Mouse (Mus musculus) gastrocnemius, postnatal 10 days (tissue): ENCODE data around the gene Rnd1. TPM values are rescaled to one million over a fixed set of nuclear protein-coding genes. Genes with fewer than 3 reads are reported as not detected.

Experiments
- DNase-seq: peaks from one replicate; pipeline ENCODE4 v3.0.0; 2021; ENCODE audit warnings: mixed read lengths
- long read RNA-seq, 2 experiments: library from polyadenylated mRNA; stranded (forward); transcript quantifications; one replicate each; pipeline ENCODE4 v2.0.0; 2021
- total RNA-seq, 2 experiments: library from RNA; stranded (reverse); gene quantifications; 2 replicates each; pipeline ENCODE4 v1.2.3; 2021

Gene Rnd1
- 1 to 10 TPM in 1 of 2 experiments, under 1 TPM in 1; 0.49 to 1.9 TPM for total RNA-seq
- long read RNA-seq, experiment 1, partial matches to known transcripts: 0 of 2 reads
- long read RNA-seq, experiment 1, other reads (novel, unspliced or antisense): 0 of 2 reads
- long read RNA-seq, experiment 2, partial matches to known transcripts: 0 of 1 reads
- long read RNA-seq, experiment 2, other reads (novel, unspliced or antisense): 0 of 1 reads

- peak; percentile 59 for DNase-seq
Observed at GRCm38 (mm10) chr15:98676940-98677728, at the start of gene Rnd1. Gene Rnd1 (minus strand): TSS chr15:98677461.

GRCm38 (mm10) chr15:98726746-98727145, 49.5 kb upstream of the Rnd1 start:
- no peak for DNase-seq

DNA sequence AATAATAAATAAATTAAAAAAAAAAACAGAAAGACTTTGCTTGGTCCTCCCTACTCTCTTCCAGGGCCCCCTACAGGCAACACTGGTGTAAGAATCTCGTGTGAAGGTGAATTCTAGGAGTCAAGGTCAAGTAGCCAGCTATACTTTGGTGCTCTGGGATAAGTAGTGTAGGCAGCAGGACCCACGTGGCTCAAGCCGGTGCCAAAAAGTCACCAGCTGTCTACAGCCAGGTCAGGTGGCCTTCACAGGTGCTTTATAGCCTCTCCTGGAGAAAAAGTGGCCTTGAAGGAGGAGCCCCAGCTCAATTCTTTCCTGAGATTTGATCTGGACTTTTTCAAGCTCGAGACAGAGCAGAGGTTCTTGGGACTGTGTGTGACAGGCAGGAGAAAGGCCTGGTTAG, 48.8 kb upstream of the Rnd1 start:
- no peak for DNase-seq

GRCm38 (mm10) chr15:98724441-98724840, 47.2 kb upstream of the Rnd1 start:
- no peak for DNase-seq

- DNase-seq: no peak
Observed at GRCm38 (mm10) chr15:98722854-98723253, 45.6 kb upstream of the Rnd1 start.

GRCm38 (mm10) chr15:98722191-98722590, 44.9 kb upstream of the Rnd1 start:
- DNase-seq: no peak

GRCm38 (mm10) chr15:98717301-98717700, 40.0 kb upstream of the Rnd1 start:
- DNase-seq: no peak

- no peak for DNase-seq
Observed at GRCm38 (mm10) chr15:98714230-98714652, 37.0 kb upstream of the Rnd1 start.

- DNase-seq: peak; percentile 77
Observed at GRCm38 (mm10) chr15:98710442-98710841, 33.2 kb upstream of the Rnd1 start.

- peak; percentile 77 for DNase-seq
Observed at GRCm38 (mm10) chr15:98707766-98708372, 30.6 kb upstream of the Rnd1 start, which contains the start of gene Ccdc65. Gene Ccdc65 (plus strand): TSS chr15:98708207.

GRCm38 (mm10) chr15:98704312-98704711, 27.1 kb upstream of the Rnd1 start:
- no peak for DNase-seq

GRCm38 (mm10) chr15:98699190-98700105, 22.2 kb upstream of the Rnd1 start:
- DNase-seq: peak; percentile 93

GRCm38 (mm10) chr15:98696216-98696615, 19.0 kb upstream of the Rnd1 start:
- no peak for DNase-seq

DNA sequence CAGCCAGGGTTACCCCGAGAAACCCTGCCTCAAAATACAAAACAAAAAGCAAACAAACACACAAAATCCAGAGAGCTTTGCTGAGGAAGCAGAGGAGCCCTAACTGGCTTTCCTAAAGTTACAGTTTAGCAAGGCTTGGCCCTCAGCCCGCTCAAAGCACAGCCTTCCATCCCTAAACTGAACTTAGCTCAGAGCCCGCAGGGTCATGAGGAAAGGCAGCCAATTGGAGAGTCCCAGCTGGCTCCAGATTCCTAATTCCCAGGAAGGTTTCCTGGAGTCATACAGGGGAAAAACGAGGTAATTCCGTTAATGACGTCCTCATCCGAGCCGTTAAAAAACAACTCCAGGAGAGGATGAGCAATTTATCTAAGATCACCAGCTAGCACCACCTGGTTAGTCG, 18.5 kb upstream of the Rnd1 start:
- DNase-seq: peak; percentile 31

DNA sequence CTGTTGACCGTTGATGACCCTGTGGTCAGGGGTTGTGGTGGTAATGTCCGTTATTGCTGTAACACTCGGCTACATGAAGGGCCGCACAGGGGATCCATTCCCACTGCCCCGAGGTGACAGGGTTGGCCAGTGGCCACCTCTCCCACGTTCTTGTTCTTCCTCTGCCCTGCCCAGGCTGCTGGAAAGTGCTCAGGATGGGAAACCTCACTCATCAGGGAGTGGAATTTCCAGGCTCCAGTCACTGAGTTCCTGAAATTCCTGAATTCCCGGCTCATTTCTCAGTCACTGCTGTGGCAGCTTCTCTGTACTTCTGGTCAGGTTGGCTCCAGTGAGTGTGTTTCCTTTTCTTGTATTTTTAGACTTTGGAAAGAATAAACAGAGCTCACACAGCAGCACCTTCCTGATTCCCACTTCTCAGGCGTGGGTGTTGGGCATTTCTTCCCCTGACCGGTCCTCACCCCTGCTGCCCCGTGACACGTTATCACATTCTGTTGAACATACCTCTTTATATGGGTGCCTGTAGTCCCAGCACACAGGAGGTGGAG, 15.0 kb upstream of the Rnd1 start:
- peak; percentile 31 for DNase-seq

- DNase-seq: no peak
Observed at GRCm38 (mm10) chr15:98691486-98692147, 14.4 kb upstream of the Rnd1 start.

- DNase-seq: no peak
Observed at GRCm38 (mm10) chr15:98689682-98690081, 12.4 kb upstream of the Rnd1 start.

DNA sequence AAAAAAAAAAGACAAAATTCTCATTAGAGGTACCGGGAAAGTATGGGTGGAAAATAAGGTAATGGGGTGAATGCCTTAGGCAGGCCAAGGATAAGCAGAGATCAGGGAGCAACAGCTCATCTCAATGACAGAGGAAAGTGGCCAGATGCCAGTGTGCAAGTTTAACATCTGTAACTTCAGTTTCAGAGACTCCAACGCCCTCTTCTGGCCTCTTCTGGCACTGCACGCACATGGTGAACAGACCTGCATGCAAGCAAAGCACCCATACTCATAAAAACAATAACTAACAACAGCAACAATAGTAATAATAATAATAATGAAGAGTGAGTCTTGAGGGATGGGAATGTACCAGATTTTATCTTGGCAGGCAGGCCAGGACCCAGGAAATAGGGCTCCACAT, 8.7 kb upstream of the Rnd1 start:
- DNase-seq: no peak

DNA sequence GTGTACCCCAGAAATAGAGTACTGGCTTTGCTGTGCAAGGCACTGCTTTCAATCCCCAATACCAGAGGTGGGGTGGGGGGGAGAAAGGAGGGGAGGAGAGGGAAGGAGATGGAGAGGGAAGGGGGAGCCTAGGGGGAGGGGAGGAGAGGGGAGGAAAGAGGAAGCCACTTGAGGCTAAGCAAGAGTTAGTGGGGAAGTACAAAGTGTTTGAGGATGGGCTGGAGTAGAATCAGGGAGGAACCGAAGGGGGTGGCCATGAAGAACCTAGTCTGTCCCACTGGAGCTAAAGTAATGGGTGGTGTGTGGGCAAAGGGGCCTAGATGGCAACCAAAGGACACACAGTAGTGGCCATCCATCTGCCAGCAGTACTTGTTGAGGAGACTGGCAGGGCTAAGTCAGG, 6.5 kb upstream of the Rnd1 start:
- no peak for DNase-seq

GRCm38 (mm10) chr15:98683177-98683576, 5.9 kb upstream of the Rnd1 start:
- no peak for DNase-seq

DNA sequence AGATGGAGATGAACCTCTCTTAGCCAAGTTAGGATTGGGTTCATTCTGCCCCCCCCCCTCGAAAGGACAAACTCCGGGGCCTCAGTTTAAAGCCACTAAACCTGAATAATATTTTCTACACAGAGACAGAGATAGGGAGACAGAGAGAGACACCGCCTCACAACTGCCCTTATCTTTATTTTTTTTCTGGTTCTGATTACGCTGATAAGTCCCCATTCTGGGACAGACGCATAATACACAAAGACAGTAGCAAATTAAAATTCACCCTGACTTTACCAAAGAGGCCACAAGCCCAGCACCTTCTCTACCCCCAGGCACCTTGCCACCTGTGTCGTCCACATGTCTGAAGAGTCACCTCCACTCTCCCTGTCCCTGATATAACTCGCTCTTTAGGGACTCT, 4.4 kb upstream of the Rnd1 start:
- no peak for DNase-seq
